Mouse (Mus musculus) common myeloid progenitor, adult 5-6 weeks (primary cell): ENCODE data around the gene 1700016C15Rik. TPM values are rescaled to one million over a fixed set of nuclear protein-coding genes. Genes with fewer than 3 reads are reported as not detected.
A peak's percentile ranks its signal among the peaks of the same experiment; 100 is the strongest.

Source experiments
- ATAC-seq: replicated peaks from 2 replicates; pipeline ENCODE4 v1.8.0; 2016; ENCODE audit warnings: low read depth, mild to moderate bottlenecking, moderate TSS enrichment, inconsistent platforms; ENCODE audit not compliant: poor library complexity, severe bottlenecking
- total RNA-seq: library from RNA; stranded (forward); fragments of 200-1000, 187-1606 nt; gene quantifications from 2 replicates; pipeline ENCODE4 v1.2.3, GENCODE M21; 2017

Gene 1700016C15Rik
- not detected in 2 replicates for total RNA-seq

- ATAC-seq, result no peak
Observed at GRCm38 (mm10) chr1:177729043-177730024, at the start of gene 1700016C15Rik. Gene 1700016C15Rik (plus strand): TSS chr1:177729814.

- ATAC-seq, result peak; percentile 87
Observed at GRCm38 (mm10) chr1:177681239-177681638, 48.4 kb upstream of the 1700016C15Rik start.

- ATAC-seq, result no peak
Observed at GRCm38 (mm10) chr1:177683931-177684836, 45.4 kb upstream of the 1700016C15Rik start.

- ATAC-seq, result peak; percentile 72
Observed at GRCm38 (mm10) chr1:177684901-177685300, 44.7 kb upstream of the 1700016C15Rik start.

- ATAC-seq, result no peak
Observed at GRCm38 (mm10) chr1:177686137-177686536, 43.5 kb upstream of the 1700016C15Rik start.

- no peak for ATAC-seq
Observed at GRCm38 (mm10) chr1:177686982-177687381, 42.6 kb upstream of the 1700016C15Rik start.

- no peak for ATAC-seq
Observed at GRCm38 (mm10) chr1:177692491-177692890, 37.1 kb upstream of the 1700016C15Rik start.

- no peak for ATAC-seq
Observed at GRCm38 (mm10) chr1:177693486-177694252, 35.9 kb upstream of the 1700016C15Rik start.

GRCm38 (mm10) chr1:177700560-177700959 lies 29.1 kb upstream of the 1700016C15Rik start:
- no peak for ATAC-seq

GRCm38 (mm10) chr1:177702481-177703146 lies 27.0 kb upstream of the 1700016C15Rik start:
- ATAC-seq, result peak; percentile 83

- no peak for ATAC-seq
Observed at GRCm38 (mm10) chr1:177703147-177703807, 26.3 kb upstream of the 1700016C15Rik start.

- peak; percentile 42; the same call in 1 of the 2 replicates for ATAC-seq
Observed at GRCm38 (mm10) chr1:177705204-177705603, 24.4 kb upstream of the 1700016C15Rik start.

- ATAC-seq, result no peak
Observed at GRCm38 (mm10) chr1:177707571-177707970, 22.0 kb upstream of the 1700016C15Rik start.

- no peak for ATAC-seq
Observed at GRCm38 (mm10) chr1:177708583-177709055, 21.0 kb upstream of the 1700016C15Rik start.

- ATAC-seq, result peak; percentile 33
Observed at GRCm38 (mm10) chr1:177711000-177711399, 18.6 kb upstream of the 1700016C15Rik start.

GRCm38 (mm10) chr1:177711418-177711817 lies 18.2 kb upstream of the 1700016C15Rik start:
- peak; percentile 75 for ATAC-seq

GRCm38 (mm10) chr1:177713635-177714396 lies 15.8 kb upstream of the 1700016C15Rik start:
- ATAC-seq, result peak; percentile 47
